Mouse (Mus musculus) T-helper 1 cell (primary cell): Measurements from ENCODE around the gene Hspb11.

Experiments
- in situ Hi-C: fragments of 300-600 bp; cut with MboI, MseI; formaldehyde crosslinking; loops from one replicate; pipeline ENCODE4 v1.15.1; 2025; ENCODE audit warnings: high pct_unique_total_duplicates

Gene Hspb11

GRCm38 (mm10) chr4:107306966-107307365 is 53.6 kb downstream of the Hspb11 start, which contains the start of gene Dio1:
Dio1 (minus strand) TSS chr4:107307169.
- in situ Hi-C loops, result loop anchor here (10.0 kb wide), 1 partner anchor 712 kb away; no protein-coding TSS in a partner anchor

GRCm38 (mm10) chr4:107313690-107314478 is 60.5 kb downstream of the Hspb11 start, which contains the start of gene Yipf1:
Yipf1 (plus strand) TSS chr4:107314363.
- in situ Hi-C loops, result loop anchor here (5.0 kb wide), 1 partner anchor 52 kb away; no protein-coding TSS in a partner anchor

- in situ Hi-C loops, result loop anchor here (5.0 kb wide), 1 partner anchor 52 kb away; no protein-coding TSS in a partner anchor
Measured at GRCm38 (mm10) chr4:107314479-107314805, 61.0 kb downstream of the Hspb11 start.

DNA sequence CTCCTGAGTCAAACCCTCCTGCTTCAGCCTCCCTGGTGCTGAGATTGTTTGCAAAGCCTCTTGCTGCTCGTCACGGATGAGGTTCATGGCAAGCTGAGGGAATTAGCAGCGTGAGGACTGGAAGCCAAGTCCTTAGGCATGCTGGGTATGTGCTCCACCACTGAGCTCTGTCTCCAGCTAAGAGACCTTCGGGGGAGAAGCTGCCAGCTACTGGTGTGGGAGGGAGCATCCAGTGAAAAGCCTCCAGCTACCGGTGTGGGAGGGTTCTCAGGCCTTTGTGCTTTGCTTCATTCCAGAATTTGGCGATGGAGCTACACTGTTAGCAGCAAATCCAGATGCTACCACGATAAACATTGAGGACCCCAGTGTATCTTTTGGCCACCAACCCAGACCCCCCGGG is 65.3 kb downstream of the Hspb11 start:
- in situ Hi-C loops, result no loop called here

- in situ Hi-C loops, result no loop called here
Measured at GRCm38 (mm10) chr4:107321041-107321440, 67.6 kb downstream of the Hspb11 start.

GRCm38 (mm10) chr4:107323113-107323512 is 69.7 kb downstream of the Hspb11 start:
- in situ Hi-C loops, result no loop called here

DNA sequence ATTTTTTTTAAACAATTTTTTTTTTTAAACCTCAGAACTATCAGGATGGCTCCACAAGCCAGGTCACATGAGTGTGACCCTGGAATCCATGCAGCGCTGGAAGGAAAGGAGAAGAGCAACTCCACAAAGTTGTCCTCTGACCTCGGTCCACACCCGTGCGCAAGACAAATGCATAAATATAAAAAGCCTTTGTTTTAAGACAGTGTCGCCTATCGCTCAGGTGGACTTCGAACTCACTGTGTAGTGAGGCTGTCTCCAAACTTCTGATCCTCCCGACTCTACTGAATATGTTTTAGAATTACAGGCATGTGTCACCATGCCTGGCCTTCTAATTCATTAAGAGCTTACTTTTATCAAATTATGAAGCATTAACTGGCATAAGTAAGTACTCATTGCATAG is 75.1 kb downstream of the Hspb11 start:
- in situ Hi-C loops, result no loop called here
